Mouse (Mus musculus) limb, embryonic 12.5 days (tissue): ENCODE measurements around the gene Tnn. TPM values are rescaled to one million over a fixed set of nuclear protein-coding genes. Genes with fewer than 3 reads are reported as not detected.
A peak's percentile ranks its signal among the peaks of the same experiment; 100 is the strongest.

Experiments
- ATAC-seq: fragments of 200-750 bp; cut with Nextera tagmentation; 2 replicates; pipeline ENCODE4 v1.8.0; 2017; ENCODE audit warnings: low read depth, moderate TSS enrichment; ENCODE audit not compliant: insufficient number of reproducible peaks, insufficient read depth, low FRiP score, low TSS enrichment
- H3K27ac ChIP-seq: fragments of 300-500 bp; sonication (generic); 2 replicates; pipeline ENCODE4 v1.5.1; 2016; ENCODE audit warnings: mild to moderate bottlenecking, moderate library complexity
- H3K27me3 ChIP-seq: fragments of 300-500 bp; sonication (generic); 2 replicates; pipeline ENCODE4 v1.6.1; 2016; ENCODE audit warnings: mild to moderate bottlenecking, moderate library complexity
- H3K36me3 ChIP-seq: fragments of 300-500 bp; sonication (generic); 2 replicates; pipeline ENCODE4 v1.6.1; 2016; ENCODE audit warnings: mild to moderate bottlenecking, moderate library complexity
- H3K4me1 ChIP-seq: fragments of 300-500 bp; sonication (generic); replicated peaks from 2 replicates; pipeline ENCODE4 v1.6.1; 2016
- H3K4me2 ChIP-seq: fragments of 300-500 bp; sonication (generic); 2 replicates; pipeline ENCODE4 v1.6.1; 2016; ENCODE audit warnings: mild to moderate bottlenecking, moderate library complexity
- H3K4me3 ChIP-seq: fragments of 300-500 bp; sonication (generic); replicated peaks from 2 replicates; pipeline ENCODE4 v1.5.1; 2016; ENCODE audit warnings: mild to moderate bottlenecking
- H3K9ac ChIP-seq: fragments of 300-500 bp; sonication (generic); replicated peaks from 2 replicates; pipeline ENCODE4 v1.6.1; 2016; ENCODE audit warnings: mild to moderate bottlenecking, moderate library complexity
- H3K9me3 ChIP-seq: fragments of 300-500 bp; sonication (generic); 2 replicates; pipeline ENCODE4 v1.6.1; 2016; ENCODE audit warnings: mild to moderate bottlenecking, moderate library complexity
- WGBS: fragments of 180-500 bp; shearing (Covaris S2); methylation state at CpG from one replicate; pipeline ENCODE4 v1.1.7; 2016; 5-methylcytosine and 5-hydroxymethylcytosine counted together
- polyA plus RNA-seq: library from polyadenylated mRNA; unstranded; fragments of >200 nt; fragmentation: Nextera tagmentation; extraction: Ambion mirVana; gene quantifications from 2 replicates; pipeline ENCODE4 v1.2.1, GENCODE M21; 2016

Tnn gene
- polyA plus RNA-seq, 1 experiment from 2014 or later, result 0.14 TPM

GRCm38 (mm10) chr1:160080800-160081436, 72.5 kb downstream of the Tnn start:
- 35% methylated on average over 2 of the region's 2 CpGs for WGBS
- peak; percentile 54; the same call in 1 of the 2 replicates for ATAC-seq
- Histone ChIP-seq H3K27me3 (0 out of 2 replicates have a peak, but pooled peaks cover 4% of the 10 kb centered on the region), H3K9ac (no peak overlapping the region), H3K4me3 (no peak overlapping the region), H3K27ac (no peak overlapping the region), H3K4me1 (no peaks in the 10 kb centered on the region), H3K4me2 (no peak overlapping the region), H3K36me3 (no peaks in the 10 kb centered on the region), H3K9me3 (no peaks in the 10 kb centered on the region)

- H3K4me1 ChIP-seq, result no peaks in the 10 kb centered on the region
- WGBS, result 70% methylated on average over 14 of the region's 14 CpGs
- ATAC-seq, result no peak
Measured at GRCm38 (mm10) chr1:160078882-160079661, 74.3 kb downstream of the Tnn start.

GRCm38 (mm10) chr1:160064547-160065144, 88.7 kb downstream of the Tnn start:
- peaks cover 4% of the 10 kb centered on the region; the same call in 1 of the 2 replicates for H3K9me3 ChIP-seq
- H3K36me3 ChIP-seq, result no peaks in the 10 kb centered on the region
- no peak overlapping the region for H3K27ac ChIP-seq
- H3K4me2 ChIP-seq, result no peak overlapping the region
- no peak overlapping the region for H3K4me3 ChIP-seq
- no peaks in the 10 kb centered on the region for H3K4me1 ChIP-seq
- H3K27me3 ChIP-seq, result no peaks in the 10 kb centered on the region
- no peak overlapping the region for H3K9ac ChIP-seq
- WGBS, result 76% methylated on average over 7 of the region's 7 CpGs
- no peak for ATAC-seq

More at GRCm38 (mm10) chr1:160078882-160079661, 74.3 kb downstream of the Tnn start:
- Histone ChIP-seq H3K9me3 (no peaks in the 10 kb centered on the region), H3K36me3 (no peaks in the 10 kb centered on the region), H3K27ac (no peak overlapping the region), H3K4me2 (no peak overlapping the region), H3K9ac (no peak overlapping the region), H3K4me3 (no peak overlapping the region), H3K27me3 (0 out of 2 replicates have a peak, but pooled peaks cover 4% of the 10 kb centered on the region)

DNA sequence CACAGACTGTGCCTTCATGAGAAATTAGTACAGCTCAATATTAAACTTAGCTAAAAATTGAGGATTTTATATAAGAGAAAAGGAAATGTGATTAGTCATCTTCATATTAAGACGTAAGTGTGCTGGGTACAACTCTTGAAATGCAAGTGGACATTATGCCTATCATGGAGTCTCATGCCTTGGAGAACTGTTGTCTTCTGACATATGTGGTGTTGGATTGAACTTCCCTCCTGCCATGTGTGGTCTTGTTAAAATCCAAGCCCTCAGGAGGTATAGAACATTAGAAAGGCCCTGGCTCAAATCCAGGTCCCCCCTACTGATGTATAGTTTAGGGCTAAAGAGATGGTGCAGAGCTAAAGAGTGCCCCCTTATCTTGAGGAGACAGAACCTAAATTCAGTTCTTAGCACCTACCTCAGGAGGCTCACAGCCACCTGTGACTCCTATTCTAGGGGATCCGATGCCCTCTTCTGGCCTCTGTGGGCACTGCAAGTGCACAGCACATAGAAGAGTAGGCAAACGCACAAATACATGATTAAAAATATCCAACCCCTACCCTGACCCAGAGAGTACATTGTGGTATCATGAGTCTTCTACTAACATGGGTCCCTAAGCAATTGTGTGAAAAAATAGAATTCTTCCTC, 91.5 kb downstream of the Tnn start:
- Histone ChIP-seq H3K4me1 (no peaks in the 10 kb centered on the region), H3K4me2 (no peak overlapping the region), H3K36me3 (no peaks in the 10 kb centered on the region), H3K9me3 (peaks cover 1% of the 10 kb centered on the region; the same call in 1 of the 2 replicates), H3K27me3 (no peaks in the 10 kb centered on the region), H3K9ac (no peak overlapping the region), H3K27ac (no peak overlapping the region), H3K4me3 (no peak overlapping the region)
- no peak for ATAC-seq
- 58% methylated on average over 3 of the region's 3 CpGs for WGBS

- Histone ChIP-seq H3K9ac (no peak overlapping the region), H3K36me3 (no peaks in the 10 kb centered on the region), H3K27ac (no peak overlapping the region), H3K9me3 (no peaks in the 10 kb centered on the region), H3K4me1 (no peaks in the 10 kb centered on the region), H3K4me2 (no peak overlapping the region), H3K27me3 (no peaks in the 10 kb centered on the region), H3K4me3 (no peak overlapping the region)
- ATAC-seq, result no peak
- 78% methylated on average over 5 of the region's 5 CpGs for WGBS
Measured at GRCm38 (mm10) chr1:160061321-160061720, 92.1 kb downstream of the Tnn start.

DNA sequence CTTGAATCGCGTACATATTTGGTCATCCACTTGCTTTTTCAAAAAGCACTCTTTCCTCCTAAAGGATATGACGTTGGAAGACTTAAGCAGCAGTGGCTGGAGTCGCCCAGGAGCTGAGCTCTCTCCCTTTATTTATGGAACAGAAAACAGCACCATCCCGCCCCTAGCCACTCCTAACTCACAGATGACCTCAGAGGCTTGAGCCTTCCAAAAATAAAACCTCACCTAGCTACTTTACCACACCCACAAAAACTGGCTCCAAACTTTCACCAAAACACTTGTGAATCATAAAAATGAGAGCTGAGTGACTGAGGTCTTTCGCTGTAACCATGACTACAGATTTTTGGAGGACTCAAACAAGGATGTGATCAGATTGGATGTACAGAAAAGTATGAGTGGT, 92.8 kb downstream of the Tnn start:
- Histone ChIP-seq H3K4me3 (no peak overlapping the region), H3K27ac (no peak overlapping the region), H3K27me3 (no peaks in the 10 kb centered on the region), H3K9ac (no peak overlapping the region), H3K4me1 (no peaks in the 10 kb centered on the region), H3K4me2 (no peak overlapping the region), H3K36me3 (no peaks in the 10 kb centered on the region), H3K9me3 (no peaks in the 10 kb centered on the region)
- ATAC-seq, result no peak
- 71% methylated on average over 6 of the region's 6 CpGs for WGBS

GRCm38 (mm10) chr1:160059908-160060307, 93.5 kb downstream of the Tnn start:
- Histone ChIP-seq H3K27me3 (no peaks in the 10 kb centered on the region), H3K27ac (no peak overlapping the region), H3K9ac (no peak overlapping the region), H3K4me1 (no peaks in the 10 kb centered on the region), H3K36me3 (no peaks in the 10 kb centered on the region), H3K4me3 (no peak overlapping the region), H3K4me2 (no peak overlapping the region), H3K9me3 (no peaks in the 10 kb centered on the region)
- no peak for ATAC-seq
- 70% methylated on average over 1 of the region's 1 CpGs for WGBS

DNA sequence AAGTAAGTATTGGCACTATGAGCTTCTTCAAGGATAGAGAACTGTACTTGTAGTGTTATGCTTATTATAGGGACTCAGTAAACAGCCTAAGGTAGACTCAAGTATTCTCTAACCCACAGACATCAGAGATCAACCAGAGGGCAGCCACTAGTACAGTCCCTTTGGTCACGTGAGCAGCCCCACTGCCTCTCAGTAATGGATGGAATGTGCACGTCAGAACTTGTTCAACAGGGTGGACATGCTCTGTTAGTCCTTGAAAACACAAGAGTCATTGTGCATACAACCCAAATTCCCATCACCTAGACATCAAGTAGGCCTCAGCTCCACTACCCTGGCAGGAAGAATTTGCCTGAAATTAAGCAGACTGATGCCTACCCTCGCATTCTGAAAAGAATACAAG, 95.7 kb downstream of the Tnn start:
- no peak overlapping the region for H3K4me2 ChIP-seq
- no peak for ATAC-seq
- no peaks in the 10 kb centered on the region for H3K27me3 ChIP-seq
- no peak overlapping the region for H3K9ac ChIP-seq
- H3K4me1 ChIP-seq, result no peaks in the 10 kb centered on the region
- no peaks in the 10 kb centered on the region for H3K36me3 ChIP-seq
- no peak overlapping the region for H3K27ac ChIP-seq
- no peaks in the 10 kb centered on the region for H3K9me3 ChIP-seq
- no peak overlapping the region for H3K4me3 ChIP-seq
- WGBS, result 74% methylated on average over 3 of the region's 3 CpGs

GRCm38 (mm10) chr1:160054366-160055078, 98.9 kb downstream of the Tnn start:
- no peak for ATAC-seq
- no peak overlapping the region for H3K9ac ChIP-seq
- H3K27me3 ChIP-seq, result no peaks in the 10 kb centered on the region
- H3K4me2 ChIP-seq, result no peak overlapping the region
- no peaks in the 10 kb centered on the region for H3K4me1 ChIP-seq
- no peak overlapping the region for H3K27ac ChIP-seq
- 83% methylated on average over 5 of the region's 5 CpGs for WGBS
- H3K36me3 ChIP-seq, result no peaks in the 10 kb centered on the region
- no peaks in the 10 kb centered on the region for H3K9me3 ChIP-seq
- H3K4me3 ChIP-seq, result no peak overlapping the region

DNA sequence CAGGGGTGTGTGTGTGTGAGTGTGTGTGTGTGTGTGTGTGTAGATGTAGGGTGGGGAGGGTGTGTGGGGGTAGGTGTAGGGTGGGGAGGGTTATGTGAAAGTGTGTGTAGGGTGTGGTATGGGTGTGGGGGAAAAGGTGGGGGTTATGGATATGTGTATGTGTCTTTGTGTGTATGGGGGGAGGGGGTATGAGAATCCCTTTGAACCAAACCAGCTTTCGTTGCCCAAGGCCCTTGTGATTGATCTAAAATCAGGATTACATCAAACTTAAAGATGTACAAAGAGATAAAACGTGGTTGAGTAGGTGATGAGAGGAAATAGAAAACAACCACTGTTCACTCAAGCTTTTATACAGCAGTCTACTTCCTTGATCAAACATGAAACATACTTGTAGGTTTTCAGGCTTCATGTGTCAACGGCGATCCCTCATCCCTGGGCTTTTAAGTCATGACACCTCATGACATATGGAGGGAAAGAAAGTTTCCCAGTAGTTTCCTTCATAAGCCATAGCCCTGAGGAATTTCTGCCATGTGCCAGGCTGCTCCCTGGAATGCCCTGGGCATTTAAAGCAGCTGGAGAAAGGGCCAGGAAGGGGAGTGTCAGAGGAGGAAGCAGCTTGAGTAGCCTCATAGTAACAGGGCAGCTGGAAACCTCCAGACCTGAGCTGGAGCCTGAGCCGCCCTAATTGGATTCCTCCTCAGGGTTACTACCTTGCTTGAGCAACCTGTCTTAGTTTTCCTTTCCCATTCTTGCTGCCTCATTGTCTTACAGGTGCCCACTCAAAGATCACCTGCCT, 99.7 kb downstream of the Tnn start:
- 76% methylated on average over 5 of the region's 5 CpGs for WGBS
- no peak overlapping the region for H3K27ac ChIP-seq
- no peak for ATAC-seq

More for the DNA sequence above, 99.7 kb downstream of the Tnn start:
- Histone ChIP-seq H3K4me3 (no peak overlapping the region), H3K4me2 (no peak overlapping the region), H3K27me3 (no peaks in the 10 kb centered on the region), H3K36me3 (no peaks in the 10 kb centered on the region), H3K4me1 (no peaks in the 10 kb centered on the region), H3K9ac (no peak overlapping the region), H3K9me3 (no peaks in the 10 kb centered on the region)
